Mouse (Mus musculus): ENCODE results near the gene Kansl1. TPM values are rescaled to one million over a fixed set of nuclear protein-coding genes. Genes with fewer than 3 reads are reported as not detected.

The Kansl1 gene
- polyA plus RNA-seq, 1 experiment from 2014 or later = 31.7 TPM

- DNase-seq (ENCODE audit: low spot score, missing footprints) (no peak), ATAC-seq (ENCODE audit: low FRiP score) (no peak)
- Histone ChIP-seq H3K9ac (ENCODE audit: low read length) (no peak overlapping the region), H3K4me1 (ENCODE audit: control insufficient read depth, insufficient read depth, low read length) (no peaks in the 10 kb centered on the region), H3K36me3 (ENCODE audit: control insufficient read depth, insufficient read depth, low read length) (no peaks in the 10 kb centered on the region), H3K4me2 (no peak overlapping the region), H3K27ac (ENCODE audit: low read depth, low read length) (no peak overlapping the region), H3K27me3 (ENCODE audit: control insufficient read depth, insufficient read depth, low read length) (no peaks in the 10 kb centered on the region), H3K9me3 (ENCODE audit: control insufficient read depth, low read length) (no peaks in the 10 kb centered on the region), H3K4me3 (ENCODE audit: low read depth, low read length) (no peak overlapping the region)
- WGBS = 19% methylated on average over 23 of the region's 23 CpGs
These were observed 158.3 kb downstream of the Kansl1 start for GRCm38 (mm10) chr11:104310226-104310887.

GRCm38 (mm10) chr11:104309377-104310225 is 159.1 kb downstream of the Kansl1 start:
- H3K9ac ChIP-seq (ENCODE audit: low read length) = no peak overlapping the region
- no peak overlapping the region for H3K4me3 ChIP-seq (ENCODE audit: low read depth, low read length)
- H3K4me1 ChIP-seq (ENCODE audit: control insufficient read depth, insufficient read depth, low read length) = no peaks in the 10 kb centered on the region
- no peak for DNase-seq (ENCODE audit: low spot score, missing footprints)
- H3K9me3 ChIP-seq (ENCODE audit: control insufficient read depth, low read length) = no peaks in the 10 kb centered on the region
- H3K36me3 ChIP-seq (ENCODE audit: control insufficient read depth, insufficient read depth, low read length) = no peaks in the 10 kb centered on the region
- H3K27me3 ChIP-seq (ENCODE audit: control insufficient read depth, insufficient read depth, low read length) = no peaks in the 10 kb centered on the region
- H3K27ac ChIP-seq (ENCODE audit: low read depth, low read length) = no peak overlapping the region
- WGBS = 44% methylated on average over 12 of the region's 12 CpGs
- H3K4me2 ChIP-seq = no peak overlapping the region
- no peak for ATAC-seq (ENCODE audit: low FRiP score)

- H3K27ac ChIP-seq (ENCODE audit: low read depth, low read length) = no peak overlapping the region
- H3K9ac ChIP-seq (ENCODE audit: low read length) = no peak overlapping the region
- ATAC-seq (ENCODE audit: low FRiP score) (no peak), DNase-seq (ENCODE audit: low spot score, missing footprints) (no peak)
- no peaks in the 10 kb centered on the region for H3K9me3 ChIP-seq (ENCODE audit: control insufficient read depth, low read length)
- 0 out of 2 replicates have a peak, but pooled peaks cover 3% of the 10 kb centered on the region for H3K4me1 ChIP-seq (ENCODE audit: control insufficient read depth, insufficient read depth, low read length)
- WGBS = 82% methylated on average over 4 of the region's 4 CpGs
- no peaks in the 10 kb centered on the region for H3K27me3 ChIP-seq (ENCODE audit: control insufficient read depth, insufficient read depth, low read length)
- H3K36me3 ChIP-seq (ENCODE audit: control insufficient read depth, insufficient read depth, low read length) = no peaks in the 10 kb centered on the region
- no peak overlapping the region for H3K4me3 ChIP-seq (ENCODE audit: low read depth, low read length)
- no peak overlapping the region for H3K4me2 ChIP-seq
These were observed 161.5 kb downstream of the Kansl1 start for GRCm38 (mm10) chr11:104307136-104307535.

GRCm38 (mm10) chr11:104306483-104306882 is 162.2 kb downstream of the Kansl1 start:
- no peaks in the 10 kb centered on the region for H3K9me3 ChIP-seq (ENCODE audit: control insufficient read depth, low read length)
- no peak overlapping the region for H3K4me2 ChIP-seq
- no peaks in the 10 kb centered on the region for H3K36me3 ChIP-seq (ENCODE audit: control insufficient read depth, insufficient read depth, low read length)
- no peak overlapping the region for H3K27ac ChIP-seq (ENCODE audit: low read depth, low read length)
- no peak overlapping the region for H3K4me3 ChIP-seq (ENCODE audit: low read depth, low read length)
- DNase-seq (ENCODE audit: low spot score, missing footprints) (no peak), ATAC-seq (ENCODE audit: low FRiP score) (no peak)
- H3K27me3 ChIP-seq (ENCODE audit: control insufficient read depth, insufficient read depth, low read length) = no peaks in the 10 kb centered on the region
- no peak overlapping the region for H3K9ac ChIP-seq (ENCODE audit: low read length)
- 0 out of 2 replicates have a peak, but pooled peaks cover 3% of the 10 kb centered on the region for H3K4me1 ChIP-seq (ENCODE audit: control insufficient read depth, insufficient read depth, low read length)
- WGBS = 97% methylated on average over 13 of the region's 13 CpGs

- Histone ChIP-seq H3K9me3 (ENCODE audit: control insufficient read depth, low read length) (no peaks in the 10 kb centered on the region), H3K27ac (ENCODE audit: low read depth, low read length) (no peak overlapping the region), H3K9ac (ENCODE audit: low read length) (no peak overlapping the region), H3K4me3 (ENCODE audit: low read depth, low read length) (no peak overlapping the region), H3K36me3 (ENCODE audit: control insufficient read depth, insufficient read depth, low read length) (no peaks in the 10 kb centered on the region), H3K27me3 (ENCODE audit: control insufficient read depth, insufficient read depth, low read length) (no peaks in the 10 kb centered on the region), H3K4me1 (ENCODE audit: control insufficient read depth, insufficient read depth, low read length) (0 out of 2 replicates have a peak, but pooled peaks cover 3% of the 10 kb centered on the region), H3K4me2 (no peak overlapping the region)
- no peak for DNase-seq (ENCODE audit: low spot score, missing footprints)
- no peak for ATAC-seq (ENCODE audit: low FRiP score)
- 98% methylated on average over 7 of the region's 7 CpGs for WGBS
These were observed 162.9 kb downstream of the Kansl1 start for GRCm38 (mm10) chr11:104305711-104306110.

GRCm38 (mm10) chr11:104303088-104303960 is 165.3 kb downstream of the Kansl1 start:
- no peak overlapping the region for H3K4me2 ChIP-seq
- no peaks in the 10 kb centered on the region for H3K36me3 ChIP-seq (ENCODE audit: control insufficient read depth, insufficient read depth, low read length)
- WGBS = 57% methylated on average over 8 of the region's 8 CpGs
- ATAC-seq (ENCODE audit: low FRiP score) (no peak), DNase-seq (ENCODE audit: low spot score, missing footprints) (no peak)
- H3K4me1 ChIP-seq (ENCODE audit: control insufficient read depth, insufficient read depth, low read length) = 0 out of 2 replicates have a peak, but pooled peaks cover 3% of the 10 kb centered on the region
- no peak overlapping the region for H3K27ac ChIP-seq (ENCODE audit: low read depth, low read length)
- H3K9ac ChIP-seq (ENCODE audit: low read length) = no peak overlapping the region
- H3K27me3 ChIP-seq (ENCODE audit: control insufficient read depth, insufficient read depth, low read length) = no peaks in the 10 kb centered on the region
- H3K4me3 ChIP-seq (ENCODE audit: low read depth, low read length) = no peak overlapping the region
- no peaks in the 10 kb centered on the region for H3K9me3 ChIP-seq (ENCODE audit: control insufficient read depth, low read length)

GRCm38 (mm10) chr11:104302628-104303027 is 166.0 kb downstream of the Kansl1 start:
- Histone ChIP-seq H3K4me1 (ENCODE audit: control insufficient read depth, insufficient read depth, low read length) (0 out of 2 replicates have a peak, but pooled peaks cover 3% of the 10 kb centered on the region), H3K9ac (ENCODE audit: low read length) (no peak overlapping the region), H3K9me3 (ENCODE audit: control insufficient read depth, low read length) (no peaks in the 10 kb centered on the region), H3K27ac (ENCODE audit: low read depth, low read length) (no peak overlapping the region), H3K4me3 (ENCODE audit: low read depth, low read length) (no peak overlapping the region), H3K4me2 (no peak overlapping the region), H3K27me3 (ENCODE audit: control insufficient read depth, insufficient read depth, low read length) (no peaks in the 10 kb centered on the region), H3K36me3 (ENCODE audit: control insufficient read depth, insufficient read depth, low read length) (no peaks in the 10 kb centered on the region)
- 54% methylated on average over 12 of the region's 12 CpGs for WGBS
- DNase-seq (ENCODE audit: low spot score, missing footprints) (no peak), ATAC-seq (ENCODE audit: low FRiP score) (no peak)

- H3K9me3 ChIP-seq (ENCODE audit: control insufficient read depth, low read length) = no peaks in the 10 kb centered on the region
- no peak overlapping the region for H3K9ac ChIP-seq (ENCODE audit: low read length)
- ATAC-seq (ENCODE audit: low FRiP score) (no peak), DNase-seq (ENCODE audit: low spot score, missing footprints) (no peak)
- no peaks in the 10 kb centered on the region for H3K36me3 ChIP-seq (ENCODE audit: control insufficient read depth, insufficient read depth, low read length)
- H3K27ac ChIP-seq (ENCODE audit: low read depth, low read length) = no peak overlapping the region
- no peaks in the 10 kb centered on the region; the same call in 1 of the 2 replicates for H3K27me3 ChIP-seq (ENCODE audit: control insufficient read depth, insufficient read depth, low read length)
- WGBS = 96% methylated on average over 3 of the region's 3 CpGs
- H3K4me1 ChIP-seq (ENCODE audit: control insufficient read depth, insufficient read depth, low read length) = no peaks in the 10 kb centered on the region
- H3K4me2 ChIP-seq = no peak overlapping the region
- H3K4me3 ChIP-seq (ENCODE audit: low read depth, low read length) = no peak overlapping the region
These were observed 171.0 kb downstream of the Kansl1 start for GRCm38 (mm10) chr11:104297671-104298070.
